Mouse (Mus musculus) ovary, postnatal 14 days (tissue): ENCODE results near the gene Tbc1d4.

Source experiments
- DNase-seq: peaks from one replicate; pipeline ENCODE4 v3.0.0; 2022; ENCODE audit warnings: low spot score

The Tbc1d4 gene

GRCm38 (mm10) chr14:101428805-101429516 lies 180.0 kb downstream of the Tbc1d4 start:
- DNase-seq: peak; percentile 15

DNA sequence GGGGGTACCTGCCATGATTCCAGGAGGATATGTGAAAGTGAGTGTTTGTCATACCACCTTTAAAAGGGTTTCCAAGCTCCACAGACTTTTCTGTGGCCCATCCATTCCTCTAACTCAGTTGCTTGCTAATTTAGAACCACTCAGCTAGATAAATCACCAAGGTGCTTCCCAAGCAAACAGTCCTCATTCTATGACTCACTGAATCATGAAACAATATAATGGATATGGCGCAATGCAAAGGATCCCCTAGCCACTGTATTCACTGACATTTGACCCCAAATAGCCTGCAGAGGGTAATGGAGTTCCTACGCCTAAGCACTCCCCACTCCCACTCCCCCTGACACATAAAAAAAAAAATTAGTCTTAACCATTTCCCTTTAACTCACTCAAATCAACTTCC lies 191.3 kb downstream of the Tbc1d4 start:
- no peak for DNase-seq
